Mouse (Mus musculus) adrenal gland, adult 18-20 months (tissue): ENCODE data around the gene Kat6b. TPM values are rescaled to one million over a fixed set of nuclear protein-coding genes. Genes with fewer than 3 reads are reported as not detected.
"Not testable (repeated sequence)": the region's sequence is repeated elsewhere in the genome, so short reads cannot be mapped to it uniquely, and the experiment has no call there.

Experiments used
- DNase-seq, 2 experiments: peaks; one replicate each; pipeline ENCODE4 v3.0.0; 2021 to 2022; ENCODE audit warnings: low spot score in 2 of 2
- total RNA-seq, 2 experiments: library from RNA; stranded (reverse); gene quantifications; 1 replicate in 1 of 2; 2 replicates in 1 of 2; pipeline ENCODE4 v1.2.3; 2021

Kat6b gene
- total RNA-seq, 2 experiments from 2014 or later, result 31.3 to 32.2 TPM

GRCm38 (mm10) chr14:21484199-21484598, 3.0 kb downstream of the Kat6b start:
- no peak for DNase-seq

GRCm38 (mm10) chr14:21484693-21485092, 3.5 kb downstream of the Kat6b start:
- no peak for DNase-seq

- no peak for DNase-seq
Observed at GRCm38 (mm10) chr14:21485961-21486520, 4.8 kb downstream of the Kat6b start.

GRCm38 (mm10) chr14:21487135-21487534, 5.9 kb downstream of the Kat6b start:
- DNase-seq, result not testable (repeated sequence)

GRCm38 (mm10) chr14:21488426-21489115, 7.3 kb downstream of the Kat6b start:
- not testable (repeated sequence) for DNase-seq

GRCm38 (mm10) chr14:21489116-21489485, 7.9 kb downstream of the Kat6b start:
- DNase-seq, result no peak

GRCm38 (mm10) chr14:21490141-21490540, 8.9 kb downstream of the Kat6b start:
- no peak for DNase-seq

- no peak for DNase-seq
Observed at GRCm38 (mm10) chr14:21498361-21498996, 17.2 kb downstream of the Kat6b start.

- DNase-seq, result peak in 1 of 2 experiments; percentile 51
Observed at GRCm38 (mm10) chr14:21499011-21499581, 17.9 kb downstream of the Kat6b start.

- DNase-seq, result peak; percentile 74 to 76
Observed at GRCm38 (mm10) chr14:21499631-21500153, 18.5 kb downstream of the Kat6b start.

GRCm38 (mm10) chr14:21500154-21501047, 19.2 kb downstream of the Kat6b start:
- peak; percentile 97 to 98 for DNase-seq

GRCm38 (mm10) chr14:21501048-21501657, 19.9 kb downstream of the Kat6b start:
- DNase-seq, result peak; percentile 86 to 91

GRCm38 (mm10) chr14:21505036-21505435, 23.8 kb downstream of the Kat6b start:
- DNase-seq, result no peak

- DNase-seq, result no peak
Observed at GRCm38 (mm10) chr14:21507046-21507445, 25.8 kb downstream of the Kat6b start.

GRCm38 (mm10) chr14:21509111-21509905, 28.1 kb downstream of the Kat6b start:
- no peak for DNase-seq

GRCm38 (mm10) chr14:21511438-21511837, 30.2 kb downstream of the Kat6b start:
- no peak for DNase-seq

- no peak for DNase-seq
Observed at GRCm38 (mm10) chr14:21515505-21515904, 34.3 kb downstream of the Kat6b start.

- DNase-seq, result no peak
Observed at GRCm38 (mm10) chr14:21519307-21519706, 38.1 kb downstream of the Kat6b start.

GRCm38 (mm10) chr14:21520496-21520895, 39.3 kb downstream of the Kat6b start:
- DNase-seq, result no peak
